Mouse (Mus musculus) testis, adult 2 months (tissue): ENCODE results near the gene Serpinb9.

Experiments used
- CTCF ChIP-seq: fragments of 200-500 bp; IDR thresholded peaks from 2 replicates; pipeline ENCODE4 v1.5.1; 2012; ENCODE audit warnings: low read depth, mild to moderate bottlenecking, inconsistent platforms, low read length, moderate library complexity; ENCODE audit not compliant: control insufficient read depth, insufficient read depth, insufficient replicate concordance
- POLR2A ChIP-seq: fragments of 200-500 bp; IDR thresholded peaks from 2 replicates; pipeline ENCODE4 v1.6.1; 2012; ENCODE audit warnings: low read depth, mild to moderate bottlenecking, inconsistent platforms, low read length, moderate library complexity; ENCODE audit not compliant: control insufficient read depth

DNA sequence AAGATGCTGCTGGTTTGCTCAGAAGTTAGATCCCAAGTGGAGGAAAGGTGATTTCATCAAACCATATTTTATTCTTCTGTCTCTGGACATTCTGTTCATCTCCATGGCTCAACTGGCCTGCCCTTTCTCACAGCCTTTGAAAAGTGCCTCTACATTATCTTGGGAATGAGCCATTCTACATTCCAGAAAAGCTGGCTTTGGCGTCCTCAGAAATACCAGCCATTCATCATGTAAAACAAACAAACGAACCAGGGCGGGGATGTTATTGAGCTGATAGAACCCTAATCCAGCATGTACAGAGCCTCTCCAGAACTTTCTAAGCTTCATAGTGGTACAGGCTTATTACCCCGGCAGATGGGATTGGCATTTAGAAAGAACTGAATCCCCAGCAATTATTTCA lies 45.1 kb upstream of the Serpinb9 start:
- TF ChIP-seq CTCF: no peak
- no peak for TF ChIP-seq POLR2A
